ENCODE assay signal across 10 mouse cellular contexts in the genomic region with DNA sequence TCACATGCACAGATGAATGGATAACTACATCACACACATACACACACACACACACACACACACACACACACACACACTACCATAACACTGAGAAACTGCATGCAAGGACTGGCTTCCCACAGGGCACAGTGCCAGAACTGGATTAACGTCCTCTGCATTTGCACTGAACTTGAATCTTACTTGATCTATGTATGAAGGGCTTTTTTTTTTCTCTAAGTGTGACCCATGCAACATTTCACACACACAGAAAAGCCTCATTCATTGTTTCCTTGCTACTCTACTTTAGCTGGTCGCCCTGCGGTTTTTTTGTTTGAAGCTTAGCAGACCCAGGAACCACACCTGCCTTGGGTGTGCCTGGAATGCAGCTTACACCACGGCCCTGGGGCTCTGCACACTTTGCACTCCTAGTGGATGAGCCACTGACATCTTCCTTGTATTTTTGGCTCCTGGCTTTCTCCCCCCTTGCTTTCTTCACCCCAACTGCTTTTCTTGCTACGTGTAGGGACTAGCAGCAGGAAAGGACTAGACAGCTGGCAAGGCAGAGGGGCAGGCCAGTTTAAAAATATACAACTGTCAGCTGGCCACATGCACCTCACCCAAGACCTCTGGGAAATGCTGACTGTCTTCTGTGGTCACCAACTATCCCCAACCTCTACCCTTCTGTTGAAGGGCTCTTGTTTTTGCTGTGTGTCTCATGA. TPM values are rescaled to one million over a fixed set of nuclear protein-coding genes. Genes with fewer than 3 reads are reported as not detected.
DNase-seq lines count a peak whose midpoint lies in the region; ATAC-seq and TF ChIP-seq lines count a peak whose summit lies in the region.
"Had no signal": no experiment of that assay in that cellular context is flagged by ENCODE, and none has a peak within 500 bp of the region (broad histone marks: within the 10 kb centered on the region; RNA-seq: fewer than 3 reads in every experiment).

No protein-coding gene starts in this region.

- 47% methylated on average over 5 of the region's 5 CpGs for WGBS in hindbrain, postnatal 0 days
- 65% methylated on average over 5 of the region's 5 CpGs for WGBS in hindbrain, embryonic 14.5 days
- 49% methylated on average over 5 of the region's 5 CpGs for WGBS in embryonic facial prominence, embryonic 13.5 days
- WGBS in forebrain, embryonic 16.5 days: 31% methylated on average over 5 of the region's 5 CpGs

- no peaks in the 10 kb centered on the region for H3K36me3 ChIP-seq in hindbrain, postnatal 0 days (ENCODE audit: insufficient read depth, low read length)
- no peaks in the 10 kb centered on the region for H3K36me3 ChIP-seq in hindbrain, embryonic 14.5 days (replicated peaks; ENCODE audit: control insufficient read depth, insufficient read depth)
- no peaks in the 10 kb centered on the region for H3K36me3 ChIP-seq in ES-Bruce4 (ENCODE audit: control insufficient read depth, insufficient read depth, low read length, poor library complexity, severe bottlenecking)
- H3K36me3 ChIP-seq in embryonic facial prominence, embryonic 13.5 days: no peaks in the 10 kb centered on the region
- no peaks in the 10 kb centered on the region for H3K36me3 ChIP-seq in forebrain, embryonic 16.5 days (ENCODE audit: control insufficient read depth, insufficient read depth)
- H3K36me3 ChIP-seq: limb, embryonic 12.5 days had no signal

- H3K9me3 ChIP-seq in hindbrain, postnatal 0 days (ENCODE audit: low read length): no peaks in the 10 kb centered on the region
- no peaks in the 10 kb centered on the region for H3K9me3 ChIP-seq in hindbrain, embryonic 14.5 days (ENCODE audit: control insufficient read depth, low read length)
- no peaks in the 10 kb centered on the region for H3K9me3 ChIP-seq in ES-Bruce4 (replicated peaks; ENCODE audit: control insufficient read depth, insufficient read depth, low read length, poor library complexity, severe bottlenecking)
- H3K9me3 ChIP-seq in embryonic facial prominence, embryonic 13.5 days: no peaks in the 10 kb centered on the region
- H3K9me3 ChIP-seq in forebrain, embryonic 16.5 days (ENCODE audit: control insufficient read depth, low read length): no peaks in the 10 kb centered on the region
- H3K9me3 ChIP-seq: limb, embryonic 12.5 days had no signal

- no peak for ATAC-seq in hindbrain, postnatal 0 days
- no peak for ATAC-seq in hindbrain, embryonic 14.5 days (ENCODE audit: low FRiP score)
- ATAC-seq in embryonic facial prominence, embryonic 13.5 days (ENCODE audit: insufficient number of reproducible peaks, insufficient read depth, low FRiP score, low TSS enrichment, low read depth): peak; percentile 27; the same call in 1 of the 2 replicates
- 0 out of 2 replicates have a peak, but pooled peaks have one; percentile 13 for ATAC-seq in monocyte, adult 5-6 weeks (replicated peaks; ENCODE audit: insufficient number of reproducible peaks, low FRiP score, low TSS enrichment, poor library complexity, severe bottlenecking)
- ATAC-seq in frontal cortex, adult (ENCODE audit: low TSS enrichment): no peak
- no peak for ATAC-seq in forebrain, embryonic 16.5 days

- TF ChIP-seq CTCF in hindbrain, postnatal 0 days (IDR thresholded peaks at IDR 0.05; ENCODE audit: low read depth): no peak
- no peak for TF ChIP-seq CTCF in ES-Bruce4 (IDR thresholded peaks at IDR 0.05; ENCODE audit: low read depth, low read length)

- DNase-seq in hindbrain, postnatal 0 days (ENCODE audit: low spot score): peak; percentile 19
- DNase-seq in hindbrain, embryonic 14.5 days (ENCODE audit: low spot score): no peak
- DNase-seq in frontal cortex, postnatal 14 days (ENCODE audit: low spot score in 2 of 2): no peak
- DNase-seq: gastrocnemius, postnatal 25 days had no signal

- no peak overlapping the region for H3K4me2 ChIP-seq in hindbrain, postnatal 0 days (ENCODE audit: low read depth, low read length)
- H3K4me2 ChIP-seq in hindbrain, embryonic 14.5 days (replicated peaks): no peak overlapping the region
- H3K4me2 ChIP-seq in embryonic facial prominence, embryonic 13.5 days: no peak overlapping the region
- H3K4me2 ChIP-seq in forebrain, embryonic 16.5 days (ENCODE audit: low read length): no peak overlapping the region
- H3K4me2 ChIP-seq: limb, embryonic 12.5 days had no signal

- 0 out of 2 replicates have a peak, but pooled peaks have one; percentile 62 for TF ChIP-seq EP300 in ES-Bruce4 (IDR thresholded peaks at IDR 0.05; ENCODE audit: insufficient read depth, low read depth, low read length)

- H3K4me3 ChIP-seq in hindbrain, postnatal 0 days (ENCODE audit: low read length): no peak overlapping the region
- H3K4me3 ChIP-seq in hindbrain, embryonic 14.5 days (replicated peaks; ENCODE audit: low read length): no peak overlapping the region
- H3K4me3 ChIP-seq in ES-Bruce4 (ENCODE audit: low read depth, low read length): no peak overlapping the region
- H3K4me3 ChIP-seq in embryonic facial prominence, embryonic 13.5 days: no peak overlapping the region
- no peak overlapping the region for H3K4me3 ChIP-seq in forebrain, embryonic 16.5 days (replicated peaks; ENCODE audit: low read length)
- H3K4me3 ChIP-seq: limb, embryonic 12.5 days had no signal

- H3K27me3 ChIP-seq in hindbrain, postnatal 0 days (ENCODE audit: insufficient read depth, low read length): no peaks in the 10 kb centered on the region
- H3K27me3 ChIP-seq in hindbrain, embryonic 14.5 days (ENCODE audit: control insufficient read depth, insufficient read depth, low read length): no peaks in the 10 kb centered on the region
- H3K27me3 ChIP-seq in ES-Bruce4 (ENCODE audit: control insufficient read depth, insufficient read depth, low read length, poor library complexity, severe bottlenecking): no peaks in the 10 kb centered on the region
- H3K27me3 ChIP-seq in embryonic facial prominence, embryonic 13.5 days: no peaks in the 10 kb centered on the region
- 0 out of 2 replicates have a peak, but pooled peaks cover 5% of the 10 kb centered on the region for H3K27me3 ChIP-seq in forebrain, embryonic 16.5 days (replicated peaks; ENCODE audit: control insufficient read depth, insufficient read depth, low read length)
- H3K27me3 ChIP-seq: limb, embryonic 12.5 days had no signal

- no peak overlapping the region for H3K27ac ChIP-seq in hindbrain, postnatal 0 days
- no peak overlapping the region for H3K27ac ChIP-seq in hindbrain, embryonic 14.5 days
- no peak overlapping the region for H3K27ac ChIP-seq in ES-Bruce4 (ENCODE audit: insufficient read depth, low read length)
- H3K27ac ChIP-seq in embryonic facial prominence, embryonic 13.5 days: peak overlapping the region; percentile 44
- H3K27ac ChIP-seq in forebrain, embryonic 16.5 days (ENCODE audit: low read length): no peak overlapping the region
- H3K27ac ChIP-seq: limb, embryonic 12.5 days had no signal

- no peak overlapping the region for H3K9ac ChIP-seq in hindbrain, postnatal 0 days (replicated peaks; ENCODE audit: low read length)
- H3K9ac ChIP-seq in hindbrain, embryonic 14.5 days: no peak overlapping the region
- H3K9ac ChIP-seq in ES-Bruce4 (ENCODE audit: low read depth, poor library complexity, severe bottlenecking): no peak overlapping the region
- H3K9ac ChIP-seq in embryonic facial prominence, embryonic 13.5 days: no peak overlapping the region
- no peak overlapping the region for H3K9ac ChIP-seq in forebrain, embryonic 16.5 days (replicated peaks; ENCODE audit: low read depth, low read length)
- H3K9ac ChIP-seq: limb, embryonic 12.5 days had no signal

- TF ChIP-seq POLR2A in ES-Bruce4 (IDR thresholded peaks at IDR 0.05; ENCODE audit: insufficient read depth, low read length): no peak

- no peaks in the 10 kb centered on the region for H3K4me1 ChIP-seq in hindbrain, postnatal 0 days (ENCODE audit: insufficient read depth, low read length)
- H3K4me1 ChIP-seq in hindbrain, embryonic 14.5 days (replicated peaks; ENCODE audit: control insufficient read depth, insufficient read depth, low read length): no peaks in the 10 kb centered on the region
- peaks cover 4% of the 10 kb centered on the region for H3K4me1 ChIP-seq in ES-Bruce4 (ENCODE audit: control insufficient read depth, insufficient read depth, low read length)
- H3K4me1 ChIP-seq in embryonic facial prominence, embryonic 13.5 days: peaks cover 10% of the 10 kb centered on the region
- no peaks in the 10 kb centered on the region for H3K4me1 ChIP-seq in forebrain, embryonic 16.5 days (replicated peaks; ENCODE audit: control insufficient read depth, insufficient read depth, low read length)
- H3K4me1 ChIP-seq: limb, embryonic 12.5 days had no signal

RNA-seq across cellular contexts. Expression of a gene that starts 51.8 kb away (rescaled TPM):
- 74.0 and 78.5 TPM in 2 replicates for total RNA-seq in hindbrain, postnatal 0 days (2014; rRNA removed)
- 220 and 221 TPM in 2 replicates for polyA plus RNA-seq in hindbrain, postnatal 0 days (2015; fragmentation: Nextera tagmentation; extraction: Ambion mirVana)
- 181 and 197 TPM in 2 replicates for polyA plus RNA-seq in hindbrain, embryonic 14.5 days (2014; fragmentation: Nextera tagmentation; extraction: Ambion mirVana)
- 133 and 146 TPM in 2 replicates for polyA plus RNA-seq in ES-Bruce4 (2011; ENCODE audit: insufficient read depth, insufficient read length, low read depth, missing spikeins)
- 135 and 138 TPM in 2 replicates for polyA plus RNA-seq in embryonic facial prominence, embryonic 13.5 days (2015; fragmentation: Nextera tagmentation; extraction: Ambion mirVana)
- total RNA-seq in monocyte, adult 5-6 weeks (2017): 298 to 398 TPM (median 324 TPM) in 3 replicates
- polyA plus RNA-seq in forebrain, embryonic 16.5 days (2015; fragmentation: Nextera tagmentation; extraction: Ambion mirVana): 138 and 146 TPM in 2 replicates

Comparison
In these comparisons a context has a peak if more than half of its experiments do, and no peak if none do; other contexts are left out.
1. ATAC-seq: peak in embryonic facial prominence, embryonic 13.5 days (single experiment) and monocyte, adult 5-6 weeks (single experiment); none in hindbrain, postnatal 0 days (single experiment), hindbrain, embryonic 14.5 days (single experiment), frontal cortex, adult (single experiment) and forebrain, embryonic 16.5 days (single experiment).